Mouse (Mus musculus): ENCODE results near the gene Setd1b. TPM values are rescaled to one million over a fixed set of nuclear protein-coding genes. Genes with fewer than 3 reads are reported as not detected.

Setd1b gene
- total and polyA plus RNA-seq, 3 experiments, result 0.50 to 9.1 (median 2.3) TPM

DNA sequence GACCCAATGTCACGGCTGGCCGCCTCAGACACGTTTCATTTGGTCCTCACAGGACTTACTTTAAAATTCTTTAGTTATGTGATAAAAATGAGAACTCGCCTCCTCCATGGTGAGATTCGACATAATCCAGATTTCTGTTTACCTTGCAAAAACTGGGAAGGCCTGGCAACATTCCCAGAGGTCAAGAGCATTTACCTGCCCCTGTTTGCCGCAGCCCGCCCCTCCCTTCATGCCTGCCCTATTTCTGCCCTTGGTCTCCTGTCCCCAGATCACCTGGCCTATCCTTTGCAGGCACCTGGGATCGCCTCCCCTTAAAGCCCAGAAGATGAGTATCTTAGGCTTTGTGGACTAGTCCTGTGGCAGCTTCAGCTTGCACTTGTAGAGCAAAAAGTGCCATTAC, 24.2 kb upstream of the Setd1b start:
- Histone ChIP-seq H3K9me3 (replicated peaks; ENCODE audit: low read length) (peaks cover 5% of the 10 kb centered on the region), H3K9ac (ENCODE audit: insufficient read depth, low read depth) (no peak overlapping the region), H3K4me1 (ENCODE audit: control insufficient read depth in 1 of 2, insufficient read depth in 2 of 2) (peaks cover 0 to 8% of the 10 kb centered on the region in 2 experiments; a peak in 2 of 4 replicates), H3K27me3 (replicated peaks) (no peaks in the 10 kb centered on the region), H3K4me2 (ENCODE audit: insufficient read depth, low read depth, poor library complexity, severe bottlenecking) (no peak overlapping the region), H3K79me2 (replicated peaks; ENCODE audit: control insufficient read depth, extremely low read depth, insufficient read depth, poor library complexity, severe bottlenecking) (no peaks in the 10 kb centered on the region; the same call in 1 of the 2 replicates), H3K36me3 (replicated peaks in 1 of 2; ENCODE audit: control insufficient read depth in 1 of 2, insufficient read depth in 1 of 2, low read length in 1 of 2) (peaks cover 45 to 93% of the 10 kb centered on the region in 2 experiments), H3K27ac (ENCODE audit: insufficient read depth, low read depth) (no peak overlapping the region), H3K4me3 (replicated peaks in 1 of 3; ENCODE audit: low read depth in 2 of 3, low read length in 2 of 3, poor library complexity in 1 of 3) (no peak overlapping the region)
- TF ChIP-seq MAX (IDR thresholded peaks at IDR 0.05; ENCODE audit: low read length), result no peak
- TF ChIP-seq CHD1 (IDR thresholded peaks at IDR 0.05; ENCODE audit: low read depth, low read length), result no peak
- TF ChIP-seq ZMIZ1 (IDR thresholded peaks at IDR 0.05; ENCODE audit: low read depth, low read length), result no peak
- no peak for TF ChIP-seq ZKSCAN1 (IDR thresholded peaks at IDR 0.05; ENCODE audit: borderline replicate concordance, low read depth, low read length)
- no peak for TF ChIP-seq NRF1 (IDR thresholded peaks at IDR 0.05; ENCODE audit: low read depth, low read length)
- TF ChIP-seq TCF12 (IDR thresholded peaks at IDR 0.05; ENCODE audit: low read depth, low read length), result no peak
- TF ChIP-seq SIN3A (IDR thresholded peaks at IDR 0.05; ENCODE audit: low read length), result no peak
- no peak for TF ChIP-seq NELFE (IDR thresholded peaks at IDR 0.05; ENCODE audit: low read depth, low read length)
- TF ChIP-seq MEF2A (IDR thresholded peaks at IDR 0.05; ENCODE audit: borderline replicate concordance, low read depth, low read length), result no peak
- TF ChIP-seq ZC3H11A (IDR thresholded peaks at IDR 0.05; ENCODE audit: low read depth, low read length), result no peak
- no peak for TF ChIP-seq KAT2A (IDR thresholded peaks at IDR 0.05; ENCODE audit: insufficient replicate concordance, low read length)
- TF ChIP-seq POLR2A (IDR thresholded peaks at IDR 0.05; ENCODE audit: low read depth, low read length), result no peak
- no peak for TF ChIP-seq E2F4 (IDR thresholded peaks at IDR 0.05; ENCODE audit: insufficient replicate concordance, low read depth, low read length)
- TF ChIP-seq BHLHE40 (IDR thresholded peaks at IDR 0.05; ENCODE audit: low read depth, low read length), result no peak
- TF ChIP-seq USF1 (IDR thresholded peaks at IDR 0.05; ENCODE audit: low read depth, low read length), result no peak
- TF ChIP-seq IRF4 (IDR thresholded peaks at IDR 0.05; ENCODE audit: low read depth, low read length), result no peak
- TF ChIP-seq PAX5 (IDR thresholded peaks at IDR 0.05; ENCODE audit: low read length), result no peak
- TF ChIP-seq USF2 (conservative IDR thresholded peaks at IDR 0.05; ENCODE audit: low read depth, low read length), result no peak
- TF ChIP-seq TBP (conservative IDR thresholded peaks at IDR 0.05; ENCODE audit: low read depth, low read length), result no peak
- dilution Hi-C loops (cut with MboI; ENCODE audit: extremely low pct_ligation_motif_present, extremely low pct_unique_long_range_greater_than_20kb, low sequenced_read_pairs), result no loop called here
- in situ Hi-C loops (cut with MboI; ENCODE audit: low pct_ligation_motif_present, low pct_unique_long_range_greater_than_20kb, low sequenced_read_pairs), result no loop called here
- no peak for DNase-seq (ENCODE audit: extremely low read depth)

- Histone ChIP-seq H3K9ac (ENCODE audit: insufficient read depth, low read depth) (no peak overlapping the region), H3K27me3 (replicated peaks) (no peaks in the 10 kb centered on the region), H3K9me3 (replicated peaks; ENCODE audit: low read length) (peaks cover 11% of the 10 kb centered on the region), H3K36me3 (replicated peaks in 1 of 2; ENCODE audit: control insufficient read depth in 1 of 2, insufficient read depth in 1 of 2, low read length in 1 of 2) (peaks cover 55 to 97% of the 10 kb centered on the region in 2 experiments), H3K27ac (ENCODE audit: insufficient read depth, low read depth) (no peak overlapping the region), H3K4me1 (ENCODE audit: control insufficient read depth in 1 of 2, insufficient read depth in 2 of 2) (peaks cover 0 to 8% of the 10 kb centered on the region in 2 experiments; a peak in 2 of 4 replicates), H3K4me3 (replicated peaks in 1 of 3; ENCODE audit: low read depth in 2 of 3, low read length in 2 of 3, poor library complexity in 1 of 3) (no peak overlapping the region), H3K4me2 (ENCODE audit: insufficient read depth, low read depth, poor library complexity, severe bottlenecking) (no peak overlapping the region), H3K79me2 (replicated peaks; ENCODE audit: control insufficient read depth, extremely low read depth, insufficient read depth, poor library complexity, severe bottlenecking) (peaks cover 2% of the 10 kb centered on the region; the same call in 1 of the 2 replicates)
- DNase-seq (ENCODE audit: extremely low read depth), result no peak
- in situ Hi-C loops (cut with MboI; ENCODE audit: low pct_ligation_motif_present, low pct_unique_long_range_greater_than_20kb, low sequenced_read_pairs) (no loop called here), dilution Hi-C loops (cut with MboI; ENCODE audit: extremely low pct_ligation_motif_present, extremely low pct_unique_long_range_greater_than_20kb, low sequenced_read_pairs) (no loop called here)
- TF ChIP-seq ZNF384 (IDR thresholded peaks at IDR 0.05; ENCODE audit: low read depth, low read length) (no peak), TBP (conservative IDR thresholded peaks at IDR 0.05; ENCODE audit: low read depth, low read length) (no peak), IRF4 (IDR thresholded peaks at IDR 0.05; ENCODE audit: low read depth, low read length) (no peak)
Measured at GRCm38 (mm10) chr5:123118826-123119225, 23.2 kb upstream of the Setd1b start.
